In the genomic region with DNA sequence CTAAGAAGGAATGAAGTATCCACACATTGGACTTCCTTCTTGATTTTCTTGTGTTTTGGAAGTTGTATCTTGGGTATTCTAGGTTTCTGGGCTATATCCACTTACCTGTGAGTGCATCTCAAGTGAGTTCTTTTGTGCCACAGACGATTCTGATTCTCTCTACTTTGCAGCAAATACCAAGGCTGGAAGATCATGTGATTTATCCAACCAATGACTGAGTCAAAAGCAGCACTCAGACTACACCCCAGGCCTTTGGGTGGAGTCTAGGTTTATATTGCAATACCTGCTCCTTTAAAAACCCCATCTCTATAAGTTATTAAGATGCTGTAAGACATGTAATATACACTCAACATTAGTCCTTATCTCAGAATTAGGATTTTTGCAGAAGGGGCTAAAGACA, we compare ENCODE assay signal across 25 mouse cellular contexts.
DNase-seq lines count a peak whose midpoint lies in the region; ATAC-seq and TF ChIP-seq lines count a peak whose summit lies in the region.
"Had no signal": no experiment of that assay in that cellular context is flagged by ENCODE, and none has a peak within 500 bp of the region (broad histone marks: within the 10 kb centered on the region; RNA-seq: fewer than 3 reads in every experiment).

No protein-coding gene starts in this region.

- H3K4me1 ChIP-seq in bone marrow macrophage, adult 2 months (ENCODE audit: control insufficient read depth, insufficient read depth, low read length), result peaks cover 48% of the 10 kb centered on the region
- H3K4me1 ChIP-seq: embryonic facial prominence, embryonic 10.5 days; embryonic facial prominence, embryonic 13.5 days; forebrain, embryonic 12.5 days; forebrain, embryonic 15.5 days; heart, embryonic 10.5 days; heart, embryonic 13.5 days; hindbrain, embryonic 12.5 days; hindbrain, embryonic 15.5 days; intestine, embryonic 15.5 days had no signal

- peak; percentile 27 for DNase-seq in thymus, postnatal 0 days (ENCODE audit: low spot score)
- DNase-seq in thymus, postnatal 36 days, result no peak
- DNase-seq in adrenal gland, postnatal 36 days, result no peak
- DNase-seq: adrenal gland, postnatal 10 days; cerebellum, adult 11-12 months; cerebellum, adult 8-10 months; cerebellum, postnatal 10 days; cerebellum, postnatal 36 days; embryo, embryonic 11 days; gastrocnemius, postnatal 36 days; heart, adult 2 months; heart, postnatal 14 days had no signal

- no peak for TF ChIP-seq POLR2A in bone marrow macrophage, adult 2 months (IDR thresholded peaks at IDR 0.05; ENCODE audit: borderline replicate concordance, low read depth, low read length)

- ATAC-seq in CD4-positive, CD25-positive, alpha-beta regulatory T cell, adult 4 months, result peak; percentile 22
- ATAC-seq in inflammation-experienced regulatory T-cells, adult 6 months, result no peak
- ATAC-seq: forebrain, embryonic 15.5 days; intestine, embryonic 15.5 days had no signal

- no peak for TF ChIP-seq CTCF in bone marrow macrophage, adult 2 months (IDR thresholded peaks at IDR 0.05; ENCODE audit: low read depth, low read length)

- peak overlapping the region; percentile 88 for H3K27ac ChIP-seq in bone marrow macrophage, adult 2 months (ENCODE audit: insufficient read depth, low read depth, low read length)
- H3K27ac ChIP-seq: embryonic facial prominence, embryonic 10.5 days; embryonic facial prominence, embryonic 13.5 days; forebrain, embryonic 12.5 days; forebrain, embryonic 15.5 days; heart, adult 2 months; heart, embryonic 10.5 days; heart, embryonic 13.5 days; hindbrain, embryonic 12.5 days; hindbrain, embryonic 15.5 days; intestine, embryonic 15.5 days had no signal

- no peak overlapping the region for H3K4me3 ChIP-seq in bone marrow macrophage, adult 2 months (ENCODE audit: insufficient read depth, low read length)
- H3K4me3 ChIP-seq: embryonic facial prominence, embryonic 10.5 days; embryonic facial prominence, embryonic 13.5 days; erythroblast, embryonic 14.5 days; forebrain, embryonic 12.5 days; forebrain, embryonic 15.5 days; heart, adult 2 months; heart, embryonic 10.5 days; heart, embryonic 13.5 days; hindbrain, embryonic 12.5 days; hindbrain, embryonic 15.5 days; intestine, embryonic 15.5 days had no signal
